Mouse (Mus musculus): ENCODE data around the gene Igfbp6.

Igfbp6 gene

DNA sequence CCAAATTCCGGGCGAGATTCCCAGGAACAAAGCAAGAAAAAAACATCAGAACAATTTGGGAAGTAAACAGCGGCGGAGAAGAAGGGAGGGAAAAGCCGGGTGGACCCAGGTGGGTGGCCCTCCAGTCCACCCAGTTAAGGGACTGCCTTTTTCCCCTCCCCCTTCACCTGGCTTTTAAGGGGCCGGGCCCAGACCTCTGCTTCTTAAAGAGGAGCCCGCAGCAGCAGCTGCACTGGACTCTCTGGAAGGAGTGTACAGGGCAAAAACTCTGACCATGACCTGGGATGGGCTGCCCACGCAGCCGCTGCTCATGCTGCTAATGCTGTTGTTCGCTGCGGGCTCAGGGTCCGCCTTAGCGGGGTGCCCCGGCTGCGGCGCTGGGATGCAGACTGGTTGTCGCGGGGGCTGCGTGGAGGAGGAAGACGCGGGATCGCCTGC, at the start of gene Igfbp6:
TSS of gene Igfbp6 (plus strand) at position 89 of the 438 bp plus-strand sequence.
- no peak for DNase-seq (ENCODE audit: low spot score)

GRCm38 (mm10) chr15:102094988-102095387, 49.2 kb upstream of the Igfbp6 start:
- no peak for DNase-seq (ENCODE audit: low spot score)

DNA sequence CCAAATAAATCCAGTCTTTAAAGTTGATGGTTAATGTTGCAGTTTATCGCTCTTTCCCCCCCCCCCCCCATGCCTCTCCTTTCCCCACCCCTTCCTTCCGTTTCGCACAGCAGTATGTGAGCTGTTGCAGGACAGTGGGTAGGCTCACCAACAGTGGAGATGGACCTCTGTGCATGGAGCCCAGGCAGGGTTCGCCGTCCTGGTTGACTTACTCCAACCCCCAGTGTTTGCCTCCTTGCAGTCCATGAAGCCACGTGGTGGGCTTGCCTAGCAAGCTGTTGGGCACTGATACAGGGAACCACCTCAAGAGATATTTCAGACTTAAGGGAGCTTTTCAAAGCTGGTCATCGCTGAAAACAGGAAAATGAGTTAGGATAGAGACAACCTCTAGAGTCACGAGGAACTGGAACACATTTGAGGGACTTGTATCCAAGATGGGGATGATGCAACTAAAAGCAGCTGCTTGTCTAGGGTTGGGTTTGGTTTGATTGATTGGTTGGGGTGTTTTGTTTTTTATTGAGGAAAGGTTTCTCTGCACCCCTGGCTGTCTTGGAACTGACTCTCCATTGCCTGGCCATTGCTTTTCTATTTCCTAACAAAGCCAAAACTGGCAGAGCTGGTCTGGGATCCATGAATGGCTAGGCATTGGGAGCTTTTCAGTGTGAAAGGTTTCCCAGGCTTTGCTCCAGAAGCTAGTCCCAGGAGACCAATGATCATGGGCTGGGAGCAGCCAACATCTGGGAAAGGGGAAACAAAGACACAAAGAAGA, 46.8 kb upstream of the Igfbp6 start:
- no peak for DNase-seq (ENCODE audit: low spot score)

DNA sequence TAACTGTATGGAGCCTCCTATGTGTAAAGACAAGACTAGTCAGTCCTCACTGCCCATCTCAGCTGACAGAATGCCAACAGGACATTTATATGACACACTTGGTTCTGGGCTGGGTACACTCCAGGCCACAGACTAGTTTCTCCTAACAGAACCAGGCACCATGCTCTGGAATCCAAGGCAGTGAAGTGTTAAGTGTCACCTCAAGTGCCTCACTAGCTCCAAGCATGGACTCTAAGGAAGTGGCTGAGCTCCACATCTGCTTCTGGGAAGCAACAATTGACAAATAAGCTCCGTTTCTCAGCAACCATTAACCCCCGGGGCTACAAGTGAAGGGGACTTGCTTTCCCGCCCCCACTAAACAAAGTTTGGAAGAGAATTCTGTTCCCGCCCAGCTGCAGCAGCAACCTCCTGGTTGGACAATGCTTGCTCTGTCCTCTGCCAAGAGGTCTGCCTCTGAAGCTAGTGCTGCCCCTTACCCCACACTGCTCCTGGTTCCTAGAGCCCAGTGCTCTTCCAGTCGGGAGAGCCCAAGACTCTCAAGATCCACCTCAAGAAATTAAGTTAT, 46.1 kb upstream of the Igfbp6 start:
- DNase-seq (ENCODE audit: low spot score), result no peak

DNA sequence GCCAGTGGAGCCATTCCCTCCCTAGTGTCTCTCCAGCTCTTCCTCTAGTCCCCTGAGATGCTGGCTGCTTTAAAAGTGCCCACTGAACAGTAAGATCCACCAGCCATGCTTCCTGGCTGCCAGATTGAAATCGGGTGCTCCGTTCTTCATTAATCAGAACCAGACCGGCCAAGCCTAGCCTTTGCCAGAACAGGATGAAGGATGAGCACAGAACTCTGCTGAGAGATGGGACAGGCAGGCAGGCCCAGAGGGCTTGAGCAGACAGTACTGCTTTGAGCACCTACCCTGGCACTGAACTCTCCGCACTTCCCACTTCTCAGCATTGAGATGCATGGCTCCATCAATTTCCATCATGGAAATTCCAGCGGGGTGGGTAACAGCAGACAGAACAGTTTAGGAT, 44.9 kb upstream of the Igfbp6 start:
- no peak for DNase-seq (ENCODE audit: low spot score)

GRCm38 (mm10) chr15:102099771-102100160, 44.4 kb upstream of the Igfbp6 start:
- no peak for DNase-seq (ENCODE audit: low spot score)

DNA sequence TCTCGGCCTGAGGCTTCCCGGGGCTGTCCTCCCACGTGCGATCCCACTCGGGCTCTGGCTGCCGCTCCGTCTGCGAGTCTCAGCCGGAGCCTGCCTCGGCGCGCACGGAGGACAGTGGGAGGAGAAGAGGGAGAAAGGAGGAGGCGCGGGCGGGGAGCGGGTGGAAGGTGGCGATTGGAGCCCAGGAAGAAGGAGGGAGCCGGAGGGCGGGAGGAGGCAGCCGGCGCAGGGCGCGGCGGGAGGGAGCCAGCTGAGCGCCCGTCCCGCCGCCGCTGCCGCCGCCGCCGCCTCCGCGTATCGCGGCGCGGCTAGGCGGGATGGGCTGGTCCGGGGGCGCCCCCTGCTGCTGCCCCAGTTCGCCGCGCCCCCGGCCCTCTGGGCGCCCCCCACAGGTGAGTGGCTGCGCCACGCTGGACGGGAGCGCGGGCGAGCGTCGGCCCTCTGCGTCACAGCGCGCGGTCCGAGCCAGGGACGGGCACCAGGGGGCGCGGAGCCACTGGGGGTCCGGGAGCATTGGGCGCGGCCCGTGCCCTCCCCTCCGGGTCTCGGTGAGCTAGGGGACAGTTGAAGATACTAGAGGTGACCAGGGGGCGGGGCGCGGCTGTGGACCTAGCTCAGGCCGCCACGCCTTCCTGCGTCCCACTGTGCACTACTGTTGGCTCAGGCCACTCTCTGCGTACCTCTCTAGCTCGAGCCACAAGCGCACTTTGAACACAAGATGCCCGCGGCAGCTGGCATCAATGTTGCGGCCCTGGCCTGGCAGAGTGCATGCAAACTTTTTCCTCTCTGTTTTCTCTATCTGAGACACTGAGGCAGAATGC, 43.8 kb upstream of the Igfbp6 start, which contains the start of gene Tns2:
TSS of gene Tns2 (plus strand) at position 253 of the 821 bp plus-strand sequence.
- DNase-seq (ENCODE audit: low spot score), result peak; percentile 86

DNA sequence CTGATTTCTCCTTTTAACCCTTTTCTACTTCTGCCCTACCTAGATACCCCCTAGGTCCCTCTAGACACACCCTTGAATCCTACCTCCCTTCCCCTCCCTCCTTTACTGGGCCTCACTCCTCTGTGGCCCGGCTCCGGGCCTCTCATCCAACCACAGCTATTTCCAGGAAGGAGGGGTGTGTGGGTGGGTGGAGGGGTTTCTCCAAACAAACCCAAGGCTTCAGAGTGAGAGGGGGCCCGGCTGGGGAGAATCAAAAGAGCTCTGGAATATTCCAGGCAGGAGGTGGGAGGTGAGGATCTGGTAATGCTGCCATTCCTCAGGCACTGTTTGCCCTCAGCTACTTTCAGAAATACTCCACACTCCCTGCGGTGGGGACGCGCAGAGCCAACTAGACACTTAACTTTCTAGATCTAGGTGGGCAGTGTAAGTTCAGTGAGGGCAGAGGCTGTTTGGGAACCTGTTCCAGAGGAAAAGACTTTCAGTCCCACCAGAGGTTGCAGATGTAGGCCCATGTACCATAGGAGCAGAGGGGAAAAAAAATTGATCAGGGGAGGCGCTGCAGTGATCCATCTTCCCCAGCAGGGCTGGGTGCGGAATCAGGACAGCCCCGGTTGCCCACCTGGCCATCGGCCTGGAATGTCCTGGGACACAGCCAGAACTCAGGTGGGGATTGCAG, 43.0 kb upstream of the Igfbp6 start:
- DNase-seq (ENCODE audit: low spot score), result peak; percentile 53

GRCm38 (mm10) chr15:102101672-102102541, 42.3 kb upstream of the Igfbp6 start:
- DNase-seq (ENCODE audit: low spot score), result no peak

- DNase-seq (ENCODE audit: low spot score), result peak; percentile 77
Observed at GRCm38 (mm10) chr15:102102548-102103121, 41.5 kb upstream of the Igfbp6 start.

- DNase-seq (ENCODE audit: low spot score), result peak; percentile 85
Observed at GRCm38 (mm10) chr15:102103371-102103946, 40.7 kb upstream of the Igfbp6 start.

GRCm38 (mm10) chr15:102103947-102104555, 40.1 kb upstream of the Igfbp6 start:
- peak; percentile 89 for DNase-seq (ENCODE audit: low spot score)

DNA sequence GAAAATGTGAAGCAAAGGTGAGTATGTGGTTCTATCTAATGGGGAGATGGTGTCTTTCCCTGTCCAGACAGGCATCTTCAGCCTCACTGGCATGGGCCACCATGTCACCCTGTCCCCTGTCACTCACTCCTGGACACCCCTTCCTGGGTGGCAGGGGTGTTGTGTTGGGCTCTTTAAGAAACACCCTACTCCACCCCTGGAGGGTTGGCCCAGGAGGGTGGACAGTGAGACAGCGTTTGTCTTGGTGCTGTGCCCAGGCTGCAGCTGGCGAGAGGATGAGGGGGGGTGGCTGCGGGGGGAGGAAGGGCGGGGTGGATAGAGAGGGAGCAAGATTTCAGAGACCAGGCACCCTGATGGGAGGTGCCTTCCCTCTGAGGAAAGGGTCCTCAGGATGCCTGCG, 38.8 kb upstream of the Igfbp6 start:
- no peak for DNase-seq (ENCODE audit: low spot score)

DNA sequence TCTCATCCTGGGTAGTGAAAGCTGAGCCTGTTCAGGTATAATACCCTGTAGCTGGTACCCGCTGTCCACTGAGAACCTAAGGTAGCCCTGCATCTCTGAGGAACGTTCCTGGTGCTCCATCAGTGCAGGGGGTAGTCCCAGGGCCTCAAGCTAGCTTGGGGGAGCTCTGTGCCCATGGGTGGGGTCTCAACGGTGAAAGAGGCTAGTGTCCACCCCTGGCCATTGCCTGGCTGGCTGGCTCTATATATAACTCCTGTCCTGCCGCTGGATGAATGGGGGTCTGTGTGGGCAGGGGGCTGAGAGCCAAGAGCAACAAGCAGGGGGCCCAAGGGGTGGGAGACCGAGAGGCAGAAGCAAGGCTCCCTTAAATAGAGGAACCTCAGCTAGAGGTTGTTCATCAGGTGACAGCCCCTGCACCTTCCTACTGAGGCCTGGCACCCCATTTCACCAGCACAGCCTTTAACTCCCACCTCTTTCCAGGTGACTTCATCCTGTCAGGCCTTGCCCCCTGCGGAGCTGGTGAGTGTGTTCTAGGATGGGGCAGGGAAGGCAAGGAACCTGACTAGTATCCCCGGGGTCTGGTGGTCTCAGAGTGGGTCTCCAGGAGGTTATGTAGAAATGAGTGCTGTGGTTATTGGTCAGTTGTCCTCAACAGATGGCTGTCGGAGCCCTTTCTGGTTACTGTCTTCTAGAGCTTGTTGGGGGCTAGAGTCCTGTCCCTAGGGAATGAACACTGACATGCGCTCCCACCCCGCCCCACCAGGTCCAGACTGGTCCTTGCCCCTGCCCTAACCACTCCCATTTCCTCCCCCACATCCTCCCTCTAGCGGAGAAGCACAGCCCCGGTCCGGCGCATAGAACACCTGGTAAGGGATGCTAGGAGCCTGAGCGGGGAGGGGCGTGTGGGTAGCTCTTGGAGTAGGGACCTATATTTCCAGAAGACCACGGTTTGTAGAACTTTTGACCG, 38.1 kb upstream of the Igfbp6 start:
- DNase-seq (ENCODE audit: low spot score), result peak; percentile 52

- DNase-seq (ENCODE audit: low spot score), result peak; percentile 66
Observed at GRCm38 (mm10) chr15:102106754-102107456, 37.3 kb upstream of the Igfbp6 start.

- no peak for DNase-seq (ENCODE audit: low spot score)
Observed at GRCm38 (mm10) chr15:102107689-102108573, 36.2 kb upstream of the Igfbp6 start.
